Mouse (Mus musculus) cerebellum, postnatal 10 days (tissue): ENCODE data around the gene Srgap3.
"Not testable (repeated sequence)": the region's sequence is repeated elsewhere in the genome, so short reads cannot be mapped to it uniquely, and the experiment has no call there.

Experiments used
- DNase-seq, 2 experiments: peaks; one replicate each; pipeline ENCODE4 v3.0.0; 2021; ENCODE audit warnings: mixed read lengths in 2 of 2

Srgap3 gene

GRCm38 (mm10) chr6:112735054-112735453 lies 212.0 kb downstream of the Srgap3 start:
- DNase-seq: no peak

GRCm38 (mm10) chr6:112733942-112734341 lies 213.1 kb downstream of the Srgap3 start:
- DNase-seq: no peak

GRCm38 (mm10) chr6:112732434-112732833 lies 214.6 kb downstream of the Srgap3 start:
- no peak for DNase-seq

- no peak for DNase-seq
Measured at GRCm38 (mm10) chr6:112731386-112731785, 215.7 kb downstream of the Srgap3 start.

GRCm38 (mm10) chr6:112728760-112729422 lies 218.2 kb downstream of the Srgap3 start:
- peak in 1 of 2 experiments; percentile 40 for DNase-seq

GRCm38 (mm10) chr6:112725468-112725867 lies 221.6 kb downstream of the Srgap3 start:
- DNase-seq: no peak

- no peak for DNase-seq
Measured at GRCm38 (mm10) chr6:112720409-112721080, 226.5 kb downstream of the Srgap3 start.

- DNase-seq: no peak
Measured at GRCm38 (mm10) chr6:112719983-112720382, 227.1 kb downstream of the Srgap3 start.

GRCm38 (mm10) chr6:112717168-112717567 lies 229.9 kb downstream of the Srgap3 start:
- peak; percentile 61 to 66 for DNase-seq

- no peak for DNase-seq
Measured at GRCm38 (mm10) chr6:112713951-112714350, 233.1 kb downstream of the Srgap3 start.

- DNase-seq: not testable (repeated sequence)
Measured at GRCm38 (mm10) chr6:112702296-112702695, 244.8 kb downstream of the Srgap3 start.

- DNase-seq: peak; percentile 80 to 87
Measured at GRCm38 (mm10) chr6:112700392-112700791, 246.7 kb downstream of the Srgap3 start.

GRCm38 (mm10) chr6:112699115-112699514 lies 248.0 kb downstream of the Srgap3 start:
- DNase-seq: peak; percentile 51 to 54

GRCm38 (mm10) chr6:112696056-112696950 lies 250.8 kb downstream of the Srgap3 start, which contains the start of gene Rad18:
Rad18 (minus strand) TSS chr6:112696686.
- DNase-seq: peak; percentile 91 to 93

GRCm38 (mm10) chr6:112694492-112694891 lies 252.6 kb downstream of the Srgap3 start:
- no peak for DNase-seq

- no peak for DNase-seq
Measured at GRCm38 (mm10) chr6:112691523-112691922, 255.5 kb downstream of the Srgap3 start.

GRCm38 (mm10) chr6:112688033-112688432 lies 259.0 kb downstream of the Srgap3 start:
- no peak for DNase-seq

- no peak for DNase-seq
Measured at GRCm38 (mm10) chr6:112686485-112686884, 260.6 kb downstream of the Srgap3 start.

- DNase-seq: no peak
Measured at GRCm38 (mm10) chr6:112684065-112684464, 263.0 kb downstream of the Srgap3 start.
